Mouse (Mus musculus) mesoderm, embryonic 11.5 days (tissue): Measurements from ENCODE around the gene Zfp606.

ENCODE experiments used
- DNase-seq: peaks from one replicate; pipeline ENCODE4 v3.0.0-alpha.2; 2012; ENCODE audit warnings: low read depth, low spot score

Gene Zfp606

DNA sequence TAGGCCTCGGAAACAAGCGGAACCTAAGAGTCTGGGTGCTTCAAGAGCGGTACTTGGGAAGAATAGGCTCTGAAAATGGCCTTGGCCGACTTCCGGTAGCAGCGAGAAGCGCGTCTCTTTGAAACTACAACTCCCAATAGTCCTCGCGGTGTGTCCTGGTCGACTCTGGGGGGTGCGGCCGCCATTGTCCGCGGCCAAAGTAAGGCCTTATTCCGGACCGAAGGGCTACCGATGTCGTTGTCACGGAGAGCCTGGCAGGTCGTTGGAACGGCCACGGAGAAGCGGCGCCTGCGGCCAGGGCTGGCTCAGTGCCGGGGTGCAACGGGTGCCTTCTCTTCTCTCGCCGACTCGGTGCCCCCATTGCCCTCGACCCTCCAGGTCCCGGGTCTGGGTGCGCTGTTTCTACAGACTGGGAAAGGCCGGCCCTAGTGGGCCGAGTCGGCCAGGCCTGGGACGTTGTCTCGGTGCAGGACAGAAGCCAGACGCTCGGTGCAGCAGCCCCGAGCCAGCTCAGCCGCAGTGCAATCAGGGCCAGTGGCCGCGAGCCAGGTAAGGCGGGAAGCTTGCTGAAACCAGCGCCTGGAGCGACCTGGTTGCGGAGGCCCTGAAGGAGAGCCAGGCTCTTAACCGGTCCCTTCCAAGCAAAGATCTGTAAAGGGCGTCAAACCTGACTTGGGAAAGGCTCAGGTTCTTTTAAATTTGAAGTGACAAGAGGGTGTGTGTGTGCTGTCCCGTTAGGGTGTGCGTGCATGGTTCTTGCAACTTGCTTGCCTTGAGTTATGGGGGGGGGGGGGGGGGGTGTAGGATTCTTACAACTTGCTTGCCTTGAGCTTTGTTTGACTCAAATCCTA is at the start of gene Zfp606:
Gene Zfp606, plus strand, starts transcription at position 136 of the 851 bp plus-strand sequence.
- DNase-seq: peak; percentile 90

- peak; percentile 33 for DNase-seq
Observed at GRCm38 (mm10) chr7:12479009-12479346, 885 bp downstream of the Zfp606 start.

GRCm38 (mm10) chr7:12479525-12479924 is 1.4 kb downstream of the Zfp606 start:
- no peak for DNase-seq

DNA sequence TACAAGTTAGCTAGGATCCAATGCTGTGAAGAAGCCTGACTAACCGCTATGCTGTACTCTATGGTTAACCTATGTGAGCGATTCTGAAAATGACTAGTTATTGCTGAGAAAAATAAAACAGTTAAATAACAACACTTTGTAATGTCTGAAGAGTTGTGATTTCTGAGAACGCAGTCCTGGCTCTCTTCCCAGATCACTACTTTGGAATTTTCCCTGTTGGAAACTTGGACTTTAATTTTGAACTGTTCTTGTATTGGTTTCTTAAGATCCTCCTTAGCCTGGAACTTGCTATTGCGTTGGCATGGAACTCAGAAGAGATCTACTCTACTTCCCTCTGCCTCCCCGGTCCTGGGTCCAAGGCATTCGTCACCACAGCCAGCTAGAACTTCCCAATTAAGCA is 5.7 kb downstream of the Zfp606 start:
- no peak for DNase-seq

- no peak for DNase-seq
Observed at GRCm38 (mm10) chr7:12485956-12486355, 7.9 kb downstream of the Zfp606 start.

DNA sequence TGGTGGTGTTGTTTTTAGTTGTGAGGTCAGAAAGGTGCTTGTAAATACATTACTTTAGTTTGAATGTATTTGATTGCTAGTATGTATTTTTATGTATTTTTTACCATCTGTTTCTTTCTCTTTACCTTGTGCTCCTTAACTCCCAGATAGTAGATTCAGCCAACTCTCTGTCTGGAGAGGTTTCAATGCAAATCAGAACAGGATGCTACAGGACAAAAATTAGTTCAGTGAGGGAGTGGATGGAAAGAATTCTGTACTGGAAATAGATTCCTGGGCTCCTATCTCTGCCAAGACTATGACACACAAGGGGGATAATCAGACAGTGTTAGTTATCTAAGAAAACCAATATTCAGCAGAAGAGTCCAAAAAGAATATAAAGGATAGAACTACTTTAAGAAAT is 8.6 kb downstream of the Zfp606 start:
- no peak for DNase-seq

DNA sequence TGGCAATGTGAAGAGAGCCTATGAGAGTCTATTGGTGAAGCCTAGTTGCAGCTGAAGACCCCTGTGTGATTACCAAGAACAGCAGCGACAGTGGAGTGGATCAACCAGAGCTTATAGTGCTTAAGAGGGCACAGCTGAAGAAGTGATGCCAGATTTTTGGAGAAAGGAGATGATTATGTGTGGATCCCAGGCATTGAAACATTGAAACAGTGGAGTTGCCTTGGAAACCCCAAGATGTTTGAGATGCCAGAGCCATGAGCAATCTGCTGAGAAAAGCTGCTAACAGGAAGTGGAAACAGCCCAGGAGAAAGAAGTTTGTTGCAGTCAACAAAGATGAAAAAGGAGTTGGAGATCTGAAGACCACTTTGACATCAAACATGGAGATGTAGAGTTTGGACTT is 32.8 kb downstream of the Zfp606 start:
- DNase-seq: no peak

- DNase-seq: no peak
Observed at GRCm38 (mm10) chr7:12512217-12512616, 34.1 kb downstream of the Zfp606 start, which contains the start of gene 2900092C05Rik. Gene 2900092C05Rik (plus strand): TSS chr7:12512517.
